Mouse (Mus musculus): Measurements from ENCODE around the gene Kcnk2. TPM values are rescaled to one million over a fixed set of nuclear protein-coding genes. Genes with fewer than 3 reads are reported as not detected.

Gene Kcnk2
- polyA plus RNA-seq, 1 experiment from 2014 or later, result 4.5 TPM

- Histone ChIP-seq H3K4me3 (peak overlapping the region; percentile 64), H3K9ac (peak overlapping the region; percentile 66), H3K4me1 (peaks cover 25% of the 10 kb centered on the region), H3K4me2 (peak overlapping the region; percentile 99), H3K9me3 (no peaks in the 10 kb centered on the region), H3K36me3 (no peaks in the 10 kb centered on the region), H3K27me3 (peaks cover 25% of the 10 kb centered on the region), H3K27ac (no peak overlapping the region)
- ATAC-seq (ENCODE audit: borderline replicate concordance, extremely low read depth, low FRiP score, low TSS enrichment), result no peak
- 3% methylated on average over 30 of the region's 30 CpGs for WGBS
These were observed 59.5 kb downstream of the Kcnk2 start for GRCm38 (mm10) chr1:189342416-189343104.

GRCm38 (mm10) chr1:189341381-189341917, 60.6 kb downstream of the Kcnk2 start:
- H3K36me3 ChIP-seq, result no peaks in the 10 kb centered on the region
- H3K4me1 ChIP-seq, result peaks cover 25% of the 10 kb centered on the region
- no peak overlapping the region for H3K4me3 ChIP-seq
- no peaks in the 10 kb centered on the region for H3K9me3 ChIP-seq
- no peak overlapping the region for H3K9ac ChIP-seq
- H3K27ac ChIP-seq, result no peak overlapping the region
- peaks cover 25% of the 10 kb centered on the region for H3K27me3 ChIP-seq
- WGBS, result 17% methylated on average over 4 of the region's 4 CpGs
- H3K4me2 ChIP-seq, result peak overlapping the region; percentile 35
- peak; percentile 47; the same call in 1 of the 2 replicates for ATAC-seq (ENCODE audit: borderline replicate concordance, extremely low read depth, low FRiP score, low TSS enrichment)

- 51% methylated on average over 2 of the region's 2 CpGs for WGBS
- H3K4me1 ChIP-seq, result no peaks in the 10 kb centered on the region
- no peak overlapping the region for H3K4me2 ChIP-seq
- H3K27me3 ChIP-seq, result no peaks in the 10 kb centered on the region
- H3K36me3 ChIP-seq, result no peaks in the 10 kb centered on the region
- no peak for ATAC-seq (ENCODE audit: borderline replicate concordance, extremely low read depth, low FRiP score, low TSS enrichment)
- H3K4me3 ChIP-seq, result no peak overlapping the region
- no peak overlapping the region for H3K9ac ChIP-seq
- H3K27ac ChIP-seq, result no peak overlapping the region
- H3K9me3 ChIP-seq, result no peaks in the 10 kb centered on the region
These were observed 86.2 kb downstream of the Kcnk2 start for GRCm38 (mm10) chr1:189315896-189316295.

GRCm38 (mm10) chr1:189314495-189314894, 87.6 kb downstream of the Kcnk2 start:
- Histone ChIP-seq H3K27me3 (no peaks in the 10 kb centered on the region), H3K4me3 (no peak overlapping the region), H3K36me3 (no peaks in the 10 kb centered on the region), H3K27ac (no peak overlapping the region), H3K9me3 (no peaks in the 10 kb centered on the region), H3K4me2 (no peak overlapping the region), H3K4me1 (peaks cover 12% of the 10 kb centered on the region; the same call in 1 of the 2 replicates), H3K9ac (no peak overlapping the region)
- 67% methylated on average over 6 of the region's 6 CpGs for WGBS
- no peak for ATAC-seq (ENCODE audit: borderline replicate concordance, extremely low read depth, low FRiP score, low TSS enrichment)

GRCm38 (mm10) chr1:189313750-189314149, 88.3 kb downstream of the Kcnk2 start:
- ATAC-seq (ENCODE audit: borderline replicate concordance, extremely low read depth, low FRiP score, low TSS enrichment), result no peak
- WGBS, result 69% methylated on average over 7 of the region's 7 CpGs
- no peak overlapping the region for H3K4me3 ChIP-seq

GRCm38 (mm10) chr1:189310145-189310544, 91.9 kb downstream of the Kcnk2 start:
- H3K4me3 ChIP-seq, result no peak overlapping the region
- peaks cover 14% of the 10 kb centered on the region; the same call in 1 of the 2 replicates for H3K4me1 ChIP-seq
- H3K9me3 ChIP-seq, result no peaks in the 10 kb centered on the region
- H3K4me2 ChIP-seq, result no peak overlapping the region
- no peaks in the 10 kb centered on the region for H3K36me3 ChIP-seq
- no peak overlapping the region for H3K9ac ChIP-seq
- no peaks in the 10 kb centered on the region for H3K27me3 ChIP-seq
- H3K27ac ChIP-seq, result no peak overlapping the region
- 0 out of 2 replicates have a peak, but pooled peaks have one; percentile 46 for ATAC-seq (ENCODE audit: borderline replicate concordance, extremely low read depth, low FRiP score, low TSS enrichment)
- 40% methylated on average over 2 of the region's 2 CpGs for WGBS

More at GRCm38 (mm10) chr1:189313750-189314149, 88.3 kb downstream of the Kcnk2 start:
- Histone ChIP-seq H3K4me1 (peaks cover 13% of the 10 kb centered on the region; the same call in 1 of the 2 replicates), H3K9me3 (no peaks in the 10 kb centered on the region), H3K27me3 (no peaks in the 10 kb centered on the region), H3K9ac (no peak overlapping the region), H3K4me2 (no peak overlapping the region), H3K27ac (no peak overlapping the region), H3K36me3 (no peaks in the 10 kb centered on the region)

GRCm38 (mm10) chr1:189304988-189305522, 97.0 kb downstream of the Kcnk2 start:
- no peak for ATAC-seq (ENCODE audit: borderline replicate concordance, extremely low read depth, low FRiP score, low TSS enrichment)
- peaks cover 9% of the 10 kb centered on the region; the same call in 1 of the 2 replicates for H3K4me1 ChIP-seq
- WGBS, result 64% methylated on average over 8 of the region's 8 CpGs

GRCm38 (mm10) chr1:189303001-189303400, 99.1 kb downstream of the Kcnk2 start:
- no peak overlapping the region for H3K4me3 ChIP-seq
- H3K27me3 ChIP-seq, result no peaks in the 10 kb centered on the region
- no peak overlapping the region for H3K27ac ChIP-seq
- H3K9me3 ChIP-seq, result no peaks in the 10 kb centered on the region
- H3K9ac ChIP-seq, result no peak overlapping the region
- WGBS, result 83% methylated on average over 3 of the region's 3 CpGs
- H3K4me1 ChIP-seq, result peaks cover 3% of the 10 kb centered on the region; the same call in 1 of the 2 replicates
- no peak for ATAC-seq (ENCODE audit: borderline replicate concordance, extremely low read depth, low FRiP score, low TSS enrichment)
- no peak overlapping the region for H3K4me2 ChIP-seq
- no peaks in the 10 kb centered on the region for H3K36me3 ChIP-seq

More at GRCm38 (mm10) chr1:189304988-189305522, 97.0 kb downstream of the Kcnk2 start:
- Histone ChIP-seq H3K9me3 (no peaks in the 10 kb centered on the region), H3K4me2 (no peak overlapping the region), H3K27ac (no peak overlapping the region), H3K9ac (no peak overlapping the region), H3K27me3 (no peaks in the 10 kb centered on the region), H3K4me3 (no peak overlapping the region), H3K36me3 (no peaks in the 10 kb centered on the region)

- no peak for ATAC-seq (ENCODE audit: borderline replicate concordance, extremely low read depth, low FRiP score, low TSS enrichment)
- H3K27ac ChIP-seq, result no peak overlapping the region
- H3K9ac ChIP-seq, result no peak overlapping the region
- no peaks in the 10 kb centered on the region for H3K36me3 ChIP-seq
- 83% methylated on average over 12 of the region's 12 CpGs for WGBS
- no peaks in the 10 kb centered on the region for H3K27me3 ChIP-seq
- no peak overlapping the region for H3K4me3 ChIP-seq
- peaks cover 3% of the 10 kb centered on the region; the same call in 1 of the 2 replicates for H3K4me1 ChIP-seq
- H3K4me2 ChIP-seq, result no peak overlapping the region
- H3K9me3 ChIP-seq, result no peaks in the 10 kb centered on the region
These were observed 108.2 kb downstream of the Kcnk2 start for GRCm38 (mm10) chr1:189293679-189294406.

GRCm38 (mm10) chr1:189290885-189291284, 111.2 kb downstream of the Kcnk2 start:
- Histone ChIP-seq H3K9ac (no peak overlapping the region), H3K4me2 (no peak overlapping the region), H3K9me3 (no peaks in the 10 kb centered on the region), H3K27me3 (no peaks in the 10 kb centered on the region), H3K4me3 (no peak overlapping the region), H3K36me3 (no peaks in the 10 kb centered on the region), H3K27ac (no peak overlapping the region), H3K4me1 (peaks cover 3% of the 10 kb centered on the region; the same call in 1 of the 2 replicates)
- ATAC-seq (ENCODE audit: borderline replicate concordance, extremely low read depth, low FRiP score, low TSS enrichment), result no peak
- WGBS, result 48% methylated on average over 3 of the region's 3 CpGs

- no peak for ATAC-seq (ENCODE audit: borderline replicate concordance, extremely low read depth, low FRiP score, low TSS enrichment)
These were observed 113.1 kb downstream of the Kcnk2 start for GRCm38 (mm10) chr1:189288948-189289347.

More at GRCm38 (mm10) chr1:189288948-189289347, 113.1 kb downstream of the Kcnk2 start:
- Histone ChIP-seq H3K4me3 (no peak overlapping the region), H3K9me3 (no peaks in the 10 kb centered on the region), H3K27me3 (no peaks in the 10 kb centered on the region), H3K36me3 (no peaks in the 10 kb centered on the region), H3K4me2 (no peak overlapping the region), H3K27ac (no peak overlapping the region), H3K4me1 (peaks cover 3% of the 10 kb centered on the region; the same call in 1 of the 2 replicates), H3K9ac (no peak overlapping the region)
- WGBS, result 55% methylated on average over 8 of the region's 8 CpGs

Measured in lung, embryonic 15.5 days (tissue).